Mouse (Mus musculus) urinary bladder, postnatal 14 days (tissue): ENCODE measurements around the gene Ffar2.
"Not testable (repeated sequence)": the region's sequence is repeated elsewhere in the genome, so short reads cannot be mapped to it uniquely, and the experiment has no call there.

Experiments
- DNase-seq: peaks from one replicate; pipeline ENCODE4 v3.0.0; 2021; ENCODE audit warnings: low spot score

The Ffar2 gene

GRCm38 (mm10) chr7:30823675-30824074, at the start of gene Ffar2:
TSS of gene Ffar2 (minus strand) at chr7:30823775.
- DNase-seq = no peak

GRCm38 (mm10) chr7:30873083-30873482, 49.5 kb upstream of the Ffar2 start:
- DNase-seq = peak; percentile 85

GRCm38 (mm10) chr7:30863386-30863785, 39.8 kb upstream of the Ffar2 start:
- DNase-seq = no peak

- no peak for DNase-seq
These were observed 37.9 kb upstream of the Ffar2 start, which contains the start of gene Ffar1 for GRCm38 (mm10) chr7:30861464-30861863. TSS of gene Ffar1 (minus strand) at chr7:30861564.

GRCm38 (mm10) chr7:30859635-30860402, 36.2 kb upstream of the Ffar2 start:
- DNase-seq = peak; percentile 56

- DNase-seq = peak; percentile 84
These were observed 35.7 kb upstream of the Ffar2 start for GRCm38 (mm10) chr7:30859290-30859634.

GRCm38 (mm10) chr7:30857746-30858145, 34.2 kb upstream of the Ffar2 start:
- DNase-seq = no peak

GRCm38 (mm10) chr7:30856078-30856477, 32.5 kb upstream of the Ffar2 start, which contains the start of gene Ffar3:
TSS of gene Ffar3 (minus strand) at chr7:30856178.
- no peak for DNase-seq

GRCm38 (mm10) chr7:30851421-30851820, 27.8 kb upstream of the Ffar2 start:
- DNase-seq = no peak

- DNase-seq = no peak
These were observed 24.4 kb upstream of the Ffar2 start for GRCm38 (mm10) chr7:30847934-30848333.

- no peak for DNase-seq
These were observed 23.8 kb upstream of the Ffar2 start for GRCm38 (mm10) chr7:30847386-30847785.

- no peak for DNase-seq
These were observed 23.0 kb upstream of the Ffar2 start for GRCm38 (mm10) chr7:30846505-30847053.

GRCm38 (mm10) chr7:30844676-30845297, 21.2 kb upstream of the Ffar2 start:
- DNase-seq = no peak

GRCm38 (mm10) chr7:30842092-30842491, 18.5 kb upstream of the Ffar2 start:
- DNase-seq = no peak

GRCm38 (mm10) chr7:30841379-30841778, 17.8 kb upstream of the Ffar2 start:
- no peak for DNase-seq

GRCm38 (mm10) chr7:30840306-30840705, 16.7 kb upstream of the Ffar2 start:
- DNase-seq = no peak

GRCm38 (mm10) chr7:30837277-30837676, 13.7 kb upstream of the Ffar2 start:
- no peak for DNase-seq

GRCm38 (mm10) chr7:30832684-30833083, 9.1 kb upstream of the Ffar2 start:
- not testable (repeated sequence) for DNase-seq

GRCm38 (mm10) chr7:30832261-30832660, 8.7 kb upstream of the Ffar2 start:
- no peak for DNase-seq

GRCm38 (mm10) chr7:30829428-30829827, 5.9 kb upstream of the Ffar2 start:
- no peak for DNase-seq

- DNase-seq = not testable (repeated sequence)
These were observed 5.3 kb upstream of the Ffar2 start for GRCm38 (mm10) chr7:30828871-30829270.

- DNase-seq = no peak
These were observed 3.1 kb upstream of the Ffar2 start for GRCm38 (mm10) chr7:30826660-30827059.

- no peak for DNase-seq
These were observed 731 bp upstream of the Ffar2 start for GRCm38 (mm10) chr7:30824306-30824705.
